Mouse (Mus musculus) stomach, postnatal 0 days (tissue): ENCODE results near the gene Syt13. TPM values are rescaled to one million over a fixed set of nuclear protein-coding genes. Genes with fewer than 3 reads are reported as not detected.

ENCODE experiments used
- ATAC-seq: fragments of 200-750 bp; cut with Nextera tagmentation; 2 replicates; pipeline ENCODE4 v1.8.0; 2017; ENCODE audit not compliant: low FRiP score, low TSS enrichment
- DNase-seq: peaks from one replicate; pipeline ENCODE4 v3.0.0-alpha.2; 2016; ENCODE audit warnings: low spot score
- H3K27ac ChIP-seq: fragments of 300-500 bp; sonication (generic); replicated peaks from 2 replicates; pipeline ENCODE4 v1.5.1; 2014; ENCODE audit warnings: mild to moderate bottlenecking, control low read depth
- H3K27me3 ChIP-seq: fragments of 300-500 bp; sonication (generic); 2 replicates; pipeline ENCODE4 v1.6.1; 2014; ENCODE audit warnings: low read length; ENCODE audit not compliant: control insufficient read depth, insufficient read depth
- H3K36me3 ChIP-seq: fragments of 300-500 bp; sonication (generic); 2 replicates; pipeline ENCODE4 v1.6.1; 2014; ENCODE audit warnings: low read length, mixed read lengths; ENCODE audit not compliant: control insufficient read depth, insufficient read depth
- H3K4me1 ChIP-seq: fragments of 300-500 bp; sonication (generic); replicated peaks from 2 replicates; pipeline ENCODE4 v1.6.1; 2014; ENCODE audit warnings: antibody characterized with exemption; ENCODE audit not compliant: control insufficient read depth, insufficient read depth
- H3K4me2 ChIP-seq: fragments of 300-500 bp; sonication (generic); replicated peaks from 2 replicates; pipeline ENCODE4 v1.6.1; 2014; ENCODE audit warnings: low read depth, mild to moderate bottlenecking, control low read depth, moderate library complexity
- H3K4me3 ChIP-seq: fragments of 300-500 bp; sonication (generic); 2 replicates; pipeline ENCODE4 v1.5.1; 2014; ENCODE audit warnings: low read depth, low read length, control low read depth
- H3K9ac ChIP-seq: fragments of 300-500 bp; sonication (generic); 2 replicates; pipeline ENCODE4 v1.6.1; 2014; ENCODE audit warnings: mild to moderate bottlenecking, low read length, control low read depth, mixed read lengths
- H3K9me3 ChIP-seq: fragments of 300-500 bp; sonication (generic); 2 replicates; pipeline ENCODE4 v1.6.1; 2016; ENCODE audit warnings: low read length; ENCODE audit not compliant: control insufficient read depth
- CTCF ChIP-seq: IDR thresholded peaks from 2 replicates; pipeline ENCODE4 v1.5.1; 2016; ENCODE audit warnings: antibody characterized with exemption, low read depth, mild to moderate bottlenecking, moderate library complexity
- EP300 ChIP-seq: optimal IDR thresholded peaks from 2 replicates; pipeline ENCODE3; 2016; ENCODE audit warnings: antibody characterized with exemption
- WGBS: fragments of 180-500 bp; shearing (Covaris S2); extraction: QIAGEN DNeasy Blood & Tissue Kit; methylation state at CpG from one replicate; pipeline ENCODE4 v1.1.7; 2014; 5-methylcytosine and 5-hydroxymethylcytosine counted together
- polyA plus RNA-seq: library from polyadenylated mRNA; unstranded; fragments of >200 nt; fragmentation: Nextera tagmentation; extraction: Ambion mirVana; gene quantifications from 2 replicates; pipeline ENCODE4 v1.2.1, GENCODE M21; 2015

The Syt13 gene
- polyA plus RNA-seq, 1 experiment from 2014 or later: 4.1 TPM

DNA sequence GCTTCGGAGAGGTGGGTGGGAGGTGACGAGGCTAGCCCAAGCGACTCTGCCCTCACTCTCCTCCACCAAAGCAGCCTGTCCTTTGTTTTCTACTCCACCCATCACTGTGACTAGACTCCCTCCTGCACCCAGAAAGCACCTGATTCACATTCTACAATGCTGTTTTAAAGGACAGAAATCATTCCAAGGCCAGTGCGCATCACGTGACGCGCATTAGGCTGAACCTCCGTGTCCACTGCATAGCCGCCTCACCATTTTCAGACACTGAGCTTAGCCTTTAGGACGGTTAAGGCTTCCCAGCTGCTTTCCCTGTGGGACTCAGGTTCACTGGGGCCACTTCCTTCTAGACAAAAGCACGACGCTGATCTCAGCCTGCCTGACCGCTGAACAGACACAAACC is 11.2 kb upstream of the Syt13 start:
- DNase-seq (no peak), ATAC-seq (no peak)
- no peak for TF ChIP-seq EP300
- no peak for TF ChIP-seq CTCF
- no peak overlapping the region for H3K27ac ChIP-seq
- H3K36me3 ChIP-seq: no peaks in the 10 kb centered on the region
- 78% methylated on average over 13 of the region's 13 CpGs for WGBS
- no peak overlapping the region for H3K9ac ChIP-seq
- no peaks in the 10 kb centered on the region for H3K4me1 ChIP-seq
- no peaks in the 10 kb centered on the region for H3K9me3 ChIP-seq
- no peaks in the 10 kb centered on the region for H3K27me3 ChIP-seq
- H3K4me3 ChIP-seq: no peak overlapping the region
- no peak overlapping the region for H3K4me2 ChIP-seq

DNA sequence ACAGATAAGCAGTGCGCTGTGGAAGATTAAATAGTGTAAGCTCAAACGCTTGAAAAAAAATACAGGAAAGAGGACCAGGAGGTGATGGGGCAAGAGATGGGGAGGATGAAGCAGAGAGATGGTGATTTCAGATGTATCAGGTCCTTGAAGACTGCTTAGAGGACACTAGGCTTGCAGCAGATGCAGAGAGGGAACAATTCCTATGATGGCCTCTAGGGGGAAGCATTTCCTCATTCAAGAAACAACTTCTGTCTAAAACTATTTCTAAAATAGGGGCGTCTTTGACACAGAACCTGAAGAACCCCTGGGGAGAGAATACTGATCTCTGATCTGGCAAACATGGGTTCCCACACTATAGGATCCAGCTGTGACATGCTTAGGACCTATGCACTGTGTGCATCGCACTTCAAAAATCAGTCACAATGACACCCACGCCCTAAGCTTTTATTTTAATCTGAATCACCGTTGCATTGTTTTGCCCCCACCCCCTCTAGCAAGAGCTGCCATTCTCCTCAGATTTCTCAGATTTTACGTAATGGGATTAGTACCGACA is 10.5 kb upstream of the Syt13 start:
- Histone ChIP-seq H3K4me3 (no peak overlapping the region), H3K36me3 (no peaks in the 10 kb centered on the region), H3K9ac (no peak overlapping the region), H3K27me3 (no peaks in the 10 kb centered on the region), H3K9me3 (no peaks in the 10 kb centered on the region), H3K4me1 (no peaks in the 10 kb centered on the region), H3K27ac (no peak overlapping the region), H3K4me2 (no peak overlapping the region)
- WGBS: 20% methylated on average over 8 of the region's 8 CpGs
- no peak for DNase-seq
- no peak for ATAC-seq
- peak; percentile 88 for TF ChIP-seq CTCF
- no peak for TF ChIP-seq EP300

DNA sequence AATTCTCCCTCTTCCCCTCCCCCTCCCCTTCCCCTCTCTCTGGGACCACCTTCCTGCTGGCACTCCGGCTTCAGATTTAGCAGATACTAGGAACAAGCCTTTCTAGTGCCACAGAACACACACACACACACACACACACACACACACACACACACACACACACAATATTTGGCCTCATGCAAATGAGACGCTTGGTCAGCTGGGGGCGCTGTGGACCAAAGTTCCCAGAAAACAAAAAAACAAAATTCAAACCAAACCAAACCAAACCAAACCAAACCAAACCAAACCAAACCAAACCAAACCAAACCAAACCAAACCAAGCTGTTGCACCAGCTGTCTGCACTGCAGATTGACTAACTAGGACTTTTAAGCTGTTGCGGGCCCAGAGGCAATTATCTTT is 4.5 kb upstream of the Syt13 start:
- ATAC-seq: no peak
- 59% methylated on average over 4 of the region's 4 CpGs for WGBS

DNA sequence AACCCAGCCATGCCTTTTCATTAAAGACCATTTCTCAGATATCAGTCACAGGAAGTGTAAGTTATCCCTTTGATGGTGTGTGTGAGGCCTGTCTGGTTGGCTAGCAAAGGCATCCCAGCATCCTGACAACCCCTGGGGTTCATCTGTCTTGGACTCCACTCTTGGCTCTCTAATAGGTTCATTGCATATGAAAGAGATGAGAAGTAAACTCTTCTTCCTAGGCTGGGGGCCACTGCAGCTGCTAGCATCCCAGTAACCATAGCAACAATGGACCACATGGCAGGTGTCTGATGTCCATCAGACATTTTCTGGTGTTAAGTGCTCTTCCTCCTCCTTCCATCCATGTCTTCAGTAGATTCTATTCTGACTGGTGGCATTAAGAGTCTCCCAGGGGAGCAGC is 2.6 kb upstream of the Syt13 start:
- H3K9ac ChIP-seq: no peak overlapping the region

More for the DNA sequence above, 4.5 kb upstream of the Syt13 start:
- Histone ChIP-seq H3K27ac (no peak overlapping the region), H3K9me3 (no peaks in the 10 kb centered on the region), H3K9ac (no peak overlapping the region), H3K27me3 (no peaks in the 10 kb centered on the region), H3K4me2 (no peak overlapping the region), H3K4me1 (no peaks in the 10 kb centered on the region), H3K4me3 (no peak overlapping the region), H3K36me3 (no peaks in the 10 kb centered on the region)
- no peak for TF ChIP-seq EP300
- TF ChIP-seq CTCF: peak; percentile 68
- peak; percentile 35 for DNase-seq

DNA sequence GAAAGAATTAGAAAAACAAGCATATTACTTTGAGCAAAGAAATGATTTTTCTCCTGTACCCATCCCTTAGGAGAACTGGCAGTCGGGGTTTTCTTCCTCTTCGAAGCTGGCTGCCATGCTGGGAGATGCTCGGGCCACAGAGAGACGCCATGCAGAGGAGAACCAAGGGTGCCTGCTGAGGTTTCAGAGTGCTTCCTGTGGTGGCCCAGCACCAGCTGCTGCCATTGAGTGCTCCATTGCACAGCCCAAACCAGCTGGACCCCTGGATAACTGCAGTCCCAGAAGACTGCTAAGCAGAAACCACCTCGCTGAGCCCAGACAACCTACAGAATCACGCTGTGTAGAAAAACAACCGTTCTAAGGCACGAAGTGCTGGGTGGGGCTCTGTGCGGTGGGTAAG is 1.6 kb upstream of the Syt13 start:
- Histone ChIP-seq H3K4me1 (no peaks in the 10 kb centered on the region; the same call in 1 of the 2 replicates), H3K9me3 (no peaks in the 10 kb centered on the region), H3K4me2 (no peak overlapping the region), H3K4me3 (no peak overlapping the region), H3K27ac (no peak overlapping the region), H3K27me3 (no peaks in the 10 kb centered on the region), H3K9ac (no peak overlapping the region), H3K36me3 (no peaks in the 10 kb centered on the region)
- ATAC-seq: no peak
- TF ChIP-seq CTCF (no peak), EP300 (no peak)
- WGBS: 18% methylated on average over 9 of the region's 9 CpGs
- DNase-seq: no peak

More for the DNA sequence above, 2.6 kb upstream of the Syt13 start:
- Histone ChIP-seq H3K4me2 (no peak overlapping the region), H3K27ac (no peak overlapping the region), H3K27me3 (no peaks in the 10 kb centered on the region), H3K4me3 (no peak overlapping the region), H3K36me3 (no peaks in the 10 kb centered on the region), H3K9me3 (no peaks in the 10 kb centered on the region), H3K4me1 (no peaks in the 10 kb centered on the region)
- no peak for TF ChIP-seq CTCF
- TF ChIP-seq EP300: no peak
- DNase-seq (no peak), ATAC-seq (no peak)

DNA sequence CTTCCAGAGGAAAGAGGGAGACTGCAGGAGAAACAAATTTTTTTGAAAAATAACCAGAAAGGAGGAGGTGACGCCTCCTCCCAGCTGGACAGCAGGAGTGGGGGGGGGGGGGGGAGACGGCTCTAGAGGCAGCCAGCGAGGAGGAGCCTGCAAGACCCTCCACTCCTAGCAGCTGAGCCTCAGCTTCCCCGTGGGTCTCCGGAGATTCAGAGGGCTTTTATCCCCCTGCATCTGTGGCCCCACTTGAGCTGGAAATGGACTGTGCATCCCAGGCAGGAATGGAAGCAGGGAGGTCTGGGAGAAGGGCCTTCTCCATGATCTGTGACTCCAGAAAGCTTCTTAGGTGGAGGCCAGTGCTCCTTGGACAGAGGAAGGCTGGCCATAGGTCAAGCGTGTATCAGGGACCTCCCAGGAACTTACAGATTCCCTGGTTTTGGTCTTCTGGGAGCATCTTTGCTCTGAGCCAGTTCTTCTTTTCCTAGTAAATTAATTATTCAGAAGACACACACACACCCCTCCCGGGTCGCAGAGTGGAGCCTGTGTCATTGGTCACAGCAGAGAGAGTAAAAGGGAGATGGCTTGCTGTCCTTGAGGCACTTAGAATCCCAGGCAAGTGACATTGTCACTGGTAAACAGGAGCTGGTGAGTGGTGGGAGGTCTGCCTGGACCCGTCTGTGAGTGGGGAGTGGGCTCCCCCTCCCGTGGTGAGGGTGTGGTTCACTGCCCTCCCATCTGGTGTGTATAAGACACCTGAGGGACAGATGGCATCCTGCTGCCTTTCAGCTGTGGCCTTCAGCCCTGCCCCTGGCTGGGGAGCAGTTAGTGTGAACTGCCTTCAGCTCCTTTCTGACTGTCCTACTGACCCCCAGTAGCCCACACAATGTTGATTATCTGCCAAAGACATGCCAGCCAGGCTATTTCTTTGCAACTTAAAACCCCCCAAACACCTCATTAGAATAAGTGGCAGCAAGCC is 1.0 kb downstream of the Syt13 start:
- Histone ChIP-seq H3K27me3 (no peaks in the 10 kb centered on the region), H3K4me1 (no peaks in the 10 kb centered on the region; the same call in 1 of the 2 replicates), H3K27ac (no peak overlapping the region; the same call in 1 of the 2 replicates), H3K36me3 (no peaks in the 10 kb centered on the region), H3K9ac (peak overlapping the region; percentile 8; the same call in 1 of the 2 replicates), H3K4me2 (peak overlapping the region; percentile 62), H3K4me3 (peak overlapping the region; percentile 41), H3K9me3 (no peaks in the 10 kb centered on the region)
- no peak for ATAC-seq
- WGBS: 24% methylated on average over 9 of the region's 10 CpGs
- no peak for DNase-seq
- no peak for TF ChIP-seq CTCF
- TF ChIP-seq EP300: no peak
